Mouse (Mus musculus) kidney, postnatal 36 days (tissue): ENCODE data around the gene Clk1.

Source experiments
- DNase-seq, 2 experiments: peaks; one replicate each; pipeline ENCODE4 v3.0.0; 2021 to 2022; ENCODE audit warnings: mixed read lengths in 2 of 2

Clk1 gene

DNA sequence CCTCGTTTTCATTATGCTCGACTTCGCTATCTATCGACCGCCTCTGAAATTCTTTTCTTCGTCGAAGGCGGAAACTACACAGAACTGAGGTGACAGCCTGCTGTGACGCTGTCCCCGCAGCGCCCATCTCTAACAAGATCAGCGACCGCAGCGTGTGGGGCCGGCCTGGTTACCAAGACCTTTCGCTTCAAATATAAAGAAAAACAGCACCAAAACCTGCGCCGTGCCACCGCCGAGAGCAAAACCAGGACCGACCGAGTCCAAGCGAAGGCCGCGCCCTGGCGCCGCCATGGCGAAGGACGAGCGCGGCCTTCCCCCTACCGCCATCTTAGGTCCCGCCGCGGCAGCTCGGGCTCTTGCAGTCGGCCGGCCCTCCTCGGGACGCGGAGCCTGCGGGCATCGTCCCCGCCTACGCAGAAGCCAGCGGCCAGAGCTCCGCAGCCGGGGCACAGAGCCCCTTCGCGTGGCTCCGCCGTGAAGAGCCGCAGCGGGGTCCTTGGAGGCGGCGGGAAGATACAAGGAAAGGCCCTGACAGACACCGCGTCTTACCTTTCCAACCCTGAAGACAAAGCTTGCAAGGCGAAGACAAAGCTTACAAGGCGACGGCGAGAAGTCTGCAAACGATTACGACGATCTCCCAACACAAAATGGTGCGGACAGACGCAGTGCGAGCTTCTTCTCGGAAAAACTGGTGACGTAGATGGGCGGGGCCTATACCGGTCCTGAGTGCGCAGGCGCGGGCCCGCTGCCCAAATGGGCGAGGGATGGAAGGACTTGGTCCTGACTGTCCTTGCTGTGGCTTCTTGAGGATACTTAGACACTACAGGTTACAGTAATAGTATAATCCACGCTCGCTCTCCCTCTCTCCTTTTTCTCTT, at the start of gene Clk1:
Gene Clk1, minus strand, starts transcription at position 696 of the 878 bp plus-strand sequence.
- DNase-seq: peak; percentile 97 to 99

DNA sequence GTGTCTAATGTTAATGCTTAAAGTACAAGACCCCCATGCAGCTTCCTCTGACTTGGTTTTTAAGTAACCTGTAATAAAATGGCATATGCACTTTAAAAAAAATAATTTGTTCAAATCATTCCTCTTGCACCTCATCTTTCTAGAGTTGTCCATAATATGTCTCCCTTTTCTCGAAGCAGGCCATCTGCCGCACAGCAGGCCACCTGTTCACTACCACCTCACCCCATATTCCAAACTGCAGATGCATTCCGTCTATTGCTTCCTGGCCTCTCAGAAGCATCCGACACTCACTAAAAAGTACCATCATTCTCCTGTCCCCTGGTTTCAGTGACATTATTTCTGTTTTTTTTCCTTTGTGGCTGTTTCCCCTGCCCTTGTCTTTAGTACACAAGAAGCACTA, 41.7 kb upstream of the Clk1 start:
- no peak for DNase-seq

DNA sequence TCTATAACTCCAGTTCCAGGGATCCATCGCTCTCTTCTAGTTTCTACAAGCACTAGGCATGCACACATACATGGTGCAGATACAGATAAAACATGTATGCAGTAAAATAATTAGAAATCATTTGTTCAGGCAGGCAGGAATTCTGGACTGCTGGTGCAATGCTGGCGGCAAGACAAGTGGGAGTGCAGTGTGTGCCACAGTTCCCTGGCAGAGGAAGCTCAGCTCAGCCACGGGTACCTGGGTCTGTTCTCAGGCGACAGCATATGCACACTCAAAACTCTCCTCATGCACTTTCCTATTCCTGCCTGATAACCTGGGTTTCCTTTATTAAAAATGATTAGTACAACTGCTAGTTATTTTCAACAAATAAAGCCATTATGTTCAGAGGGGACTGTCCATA, 41.2 kb upstream of the Clk1 start:
- no peak for DNase-seq

DNA sequence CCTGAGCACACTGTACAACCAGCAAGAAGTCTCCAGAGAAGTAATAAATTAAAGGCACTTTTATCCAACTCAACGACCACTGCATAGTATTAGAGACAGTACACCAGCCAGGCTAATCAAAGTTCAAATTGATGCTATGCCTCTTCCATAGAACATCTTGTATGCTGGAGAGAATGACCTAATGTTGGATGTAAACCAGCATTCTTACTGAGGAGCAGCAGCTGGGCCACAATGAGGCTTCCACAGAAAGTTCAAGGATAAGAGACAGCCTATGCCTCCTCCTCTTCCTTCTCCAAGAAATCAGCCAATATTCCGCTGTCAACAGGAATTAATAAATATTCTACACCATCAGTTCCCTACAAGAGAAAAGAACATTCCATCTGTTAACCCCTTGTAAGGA, 40.1 kb upstream of the Clk1 start:
- peak in 1 of 2 experiments; percentile 33 for DNase-seq

DNA sequence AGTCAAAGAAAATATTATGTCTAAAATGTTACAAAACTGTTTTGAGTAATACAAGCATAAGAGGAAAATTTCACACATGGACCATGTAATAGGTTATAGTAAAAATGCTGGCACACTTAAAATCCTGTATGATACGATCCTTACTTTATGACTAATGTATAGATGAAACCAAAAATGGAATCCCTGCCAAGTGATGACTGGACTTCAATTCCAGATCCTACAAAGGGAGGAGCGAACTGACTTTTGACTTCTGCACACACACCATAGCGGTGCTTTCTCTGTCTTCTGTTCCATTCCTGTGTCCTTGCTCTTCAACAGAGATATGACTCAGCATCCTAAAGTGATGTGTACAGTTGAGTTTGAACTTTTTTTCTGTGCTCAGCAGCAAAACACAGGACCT, 36.7 kb upstream of the Clk1 start:
- no peak for DNase-seq

DNA sequence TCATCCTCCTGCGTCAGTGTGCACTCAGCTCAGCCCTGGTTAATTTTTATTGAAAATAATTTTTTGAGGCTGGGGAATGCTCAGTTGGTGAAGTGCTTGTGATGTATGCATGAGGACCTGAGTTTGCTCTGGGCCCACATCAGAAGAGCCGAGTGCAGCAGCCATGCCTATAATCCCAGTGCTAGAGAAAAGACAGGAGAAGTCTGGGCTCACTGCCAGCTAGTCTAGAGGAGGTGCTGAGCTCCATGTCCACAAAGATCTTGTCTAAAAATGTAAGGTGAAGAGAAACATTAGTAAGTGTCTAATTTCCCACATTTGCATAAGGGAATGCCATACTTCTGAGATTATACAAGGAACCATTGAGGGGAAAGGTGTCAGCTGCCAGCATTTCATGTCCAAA, 35.0 kb upstream of the Clk1 start:
- DNase-seq: peak; percentile 38 to 65

DNA sequence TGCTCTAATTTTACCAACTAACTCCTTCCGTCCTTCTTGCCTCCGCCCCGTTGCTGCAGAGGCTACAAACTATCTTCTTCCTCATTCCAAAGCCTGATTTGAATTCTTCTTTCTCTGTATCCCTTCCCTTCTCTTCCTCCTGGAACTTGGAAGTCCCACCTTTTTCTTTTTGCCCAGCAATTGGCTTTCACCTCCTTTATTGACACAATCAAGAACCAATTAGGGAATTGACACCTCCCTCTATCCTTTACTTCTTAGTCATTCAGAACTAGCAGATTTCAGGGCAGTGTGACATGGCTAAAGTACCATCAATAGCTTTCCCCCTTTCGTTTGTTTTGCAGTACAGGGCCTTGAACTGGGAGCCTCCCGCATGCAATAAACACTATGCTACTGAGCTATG, 34.3 kb upstream of the Clk1 start:
- no peak for DNase-seq

DNA sequence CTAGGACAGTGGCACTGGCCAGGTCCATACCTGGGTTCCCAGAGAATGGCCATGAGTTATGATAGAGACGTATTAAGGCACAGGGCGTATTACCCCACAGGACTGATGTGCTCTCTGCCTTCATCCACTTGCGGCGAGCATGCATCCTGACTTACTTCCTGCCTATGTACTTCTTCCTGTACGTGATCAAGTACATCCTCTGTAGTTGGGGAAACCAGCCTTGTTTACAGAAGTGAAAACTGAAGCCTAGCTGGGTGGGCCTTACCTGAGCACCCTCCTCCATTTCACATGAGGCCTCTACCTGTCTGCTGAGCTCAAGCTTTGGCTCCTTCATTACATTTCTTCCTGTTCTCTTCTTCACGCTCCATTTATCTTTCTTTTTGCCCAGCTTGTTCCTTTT, 30.4 kb upstream of the Clk1 start:
- no peak for DNase-seq

DNA sequence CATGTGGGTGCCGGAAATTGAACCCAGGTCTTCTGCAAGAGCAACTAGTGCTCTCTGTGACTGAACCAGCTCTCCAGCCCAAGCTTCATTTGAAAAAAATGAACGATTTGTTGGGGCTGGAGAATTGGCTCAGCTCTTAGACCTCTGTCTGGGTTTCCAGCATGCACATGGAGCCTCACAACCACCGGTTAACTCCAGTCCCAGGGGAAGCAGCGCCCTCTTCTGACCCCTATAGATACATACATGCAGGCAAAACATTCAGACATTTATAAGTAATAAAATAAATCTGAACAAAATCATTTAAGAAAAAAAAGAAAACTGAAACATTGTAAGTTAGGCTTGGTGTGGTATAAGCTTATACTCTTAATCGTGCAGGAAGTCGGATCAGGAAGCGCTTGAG, 24.5 kb upstream of the Clk1 start:
- DNase-seq: no peak

DNA sequence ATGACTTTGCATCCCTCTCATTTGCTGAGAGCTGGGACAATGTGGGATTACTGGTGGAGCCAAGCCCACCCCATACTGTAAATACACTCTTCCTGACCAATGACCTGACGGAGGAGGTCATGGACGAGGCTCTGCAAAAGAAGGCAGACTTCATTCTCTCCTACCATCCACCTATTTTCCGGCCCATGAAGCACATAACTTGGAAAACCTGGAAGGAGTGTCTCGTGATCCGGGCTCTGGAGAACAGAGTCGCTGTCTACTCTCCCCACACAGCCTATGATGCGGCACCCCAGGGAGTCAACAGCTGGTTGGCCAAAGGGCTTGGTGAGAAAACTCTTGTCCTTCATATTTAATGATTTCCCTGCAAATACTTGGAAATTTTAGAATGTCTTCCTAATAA, 23.9 kb upstream of the Clk1 start:
- peak; percentile 43 to 54 for DNase-seq

DNA sequence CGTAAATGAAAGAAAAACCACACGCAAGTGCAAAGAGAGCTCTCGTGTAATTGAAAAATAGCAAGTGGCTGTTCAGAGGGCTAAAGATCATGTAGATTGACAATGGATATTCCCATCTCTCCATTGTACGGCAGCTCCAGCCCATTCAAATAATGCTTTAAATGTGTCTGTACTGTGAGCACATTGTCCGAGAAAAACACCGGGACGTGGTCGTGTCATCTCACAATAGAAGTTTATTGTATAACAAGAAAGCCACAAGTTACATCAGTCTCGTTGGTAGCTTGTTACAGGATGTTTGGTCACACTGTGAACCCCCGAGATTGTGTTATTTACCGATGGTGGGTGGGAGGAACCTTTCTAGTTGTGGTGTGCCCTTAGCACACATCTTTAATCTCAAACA, 22.0 kb upstream of the Clk1 start:
- no peak for DNase-seq

DNA sequence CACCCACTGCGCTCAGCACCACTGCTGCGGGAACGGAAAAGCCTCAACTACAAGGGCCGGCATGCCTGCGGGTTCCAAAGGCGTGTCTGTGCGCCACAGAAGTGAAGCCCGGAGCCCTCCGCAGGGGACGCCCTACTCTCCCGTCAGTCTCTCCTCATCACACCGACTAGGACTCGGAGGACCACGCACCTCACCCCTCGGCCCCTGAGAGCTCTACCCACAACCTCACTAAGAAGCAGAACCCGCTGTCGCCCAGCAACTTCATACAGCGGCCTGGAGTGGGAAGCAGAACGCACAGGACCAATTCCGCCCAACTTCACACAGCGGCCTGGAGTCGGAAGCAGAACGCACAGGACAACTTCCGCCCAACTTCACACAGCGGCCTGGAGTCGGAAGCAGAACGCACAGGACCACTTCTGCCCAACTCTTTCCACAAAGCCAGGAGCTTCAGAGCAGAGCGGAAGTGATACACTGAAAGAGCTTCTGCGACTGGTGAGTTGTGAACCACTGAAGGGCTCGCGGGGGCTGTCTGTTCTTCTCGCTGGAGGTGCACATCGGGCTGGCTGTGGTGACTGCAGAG, 21.4 kb upstream of the Clk1 start, which contains the start of the genes Nif3l1 and Ppil3:
Gene Nif3l1, plus strand, starts transcription at position 9 of the 580 bp plus-strand sequence.
Gene Ppil3, minus strand, starts transcription at position 344 of the 580 bp plus-strand sequence.
- peak; percentile 85 to 87 for DNase-seq

DNA sequence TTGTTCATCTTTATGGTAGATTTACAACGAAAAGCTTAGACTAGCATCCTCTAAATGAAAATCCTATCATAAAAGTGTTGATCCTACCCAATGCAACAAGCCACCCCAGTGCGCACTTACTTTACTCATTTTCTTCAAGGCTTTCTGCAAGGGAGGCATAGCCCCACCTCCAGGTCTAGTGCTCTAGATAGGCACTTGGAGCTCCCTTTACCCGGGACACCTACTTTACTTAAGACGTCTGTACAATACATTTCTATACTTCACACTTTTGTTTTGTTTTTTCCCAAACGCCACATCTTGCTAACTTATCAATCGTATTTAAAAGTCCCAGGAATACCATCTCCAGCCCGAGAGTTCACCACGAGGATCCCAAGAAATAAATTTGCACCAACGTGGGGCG, 20.8 kb upstream of the Clk1 start:
- DNase-seq: no peak

DNA sequence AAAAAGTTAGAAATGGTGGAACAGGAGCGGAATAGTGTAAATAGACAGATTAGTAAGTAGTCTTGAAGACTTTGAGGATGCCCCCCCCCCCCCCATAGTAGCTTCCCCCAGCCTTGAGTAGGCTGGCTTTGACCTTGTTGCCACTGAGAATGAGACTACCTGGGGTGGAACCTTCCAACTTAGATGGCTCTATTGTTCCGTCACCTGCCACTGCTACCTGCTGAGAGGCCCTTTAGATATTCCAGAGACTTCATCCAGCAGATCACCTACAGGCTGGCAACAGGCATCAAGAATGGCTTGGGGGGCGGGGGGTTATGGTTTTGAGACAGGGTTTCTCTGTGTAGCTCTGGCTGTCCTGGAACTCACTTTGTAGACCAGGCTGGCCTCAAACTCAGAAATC, 685 bp upstream of the Clk1 start:
- DNase-seq: no peak

DNA sequence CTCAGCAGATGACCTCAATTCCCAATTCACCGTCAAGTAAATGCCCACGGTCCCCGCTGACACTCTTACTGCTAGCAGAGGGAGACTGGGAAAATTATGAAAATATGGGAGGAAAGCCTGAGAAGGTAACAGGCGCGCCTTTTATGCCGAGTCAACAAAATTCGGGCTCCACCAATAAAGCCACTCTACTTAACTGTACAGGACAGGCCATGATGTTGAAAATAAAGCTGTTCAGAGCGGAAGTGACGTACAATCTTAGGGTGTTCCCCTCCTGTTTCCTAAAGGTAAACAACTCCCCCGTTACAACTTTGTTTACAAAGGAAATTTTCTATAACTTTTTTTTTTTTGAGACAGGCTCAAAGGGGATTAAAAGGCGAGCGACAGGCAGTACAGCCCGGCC, 987 bp downstream of the Clk1 start:
- DNase-seq: peak; percentile 46 to 74

DNA sequence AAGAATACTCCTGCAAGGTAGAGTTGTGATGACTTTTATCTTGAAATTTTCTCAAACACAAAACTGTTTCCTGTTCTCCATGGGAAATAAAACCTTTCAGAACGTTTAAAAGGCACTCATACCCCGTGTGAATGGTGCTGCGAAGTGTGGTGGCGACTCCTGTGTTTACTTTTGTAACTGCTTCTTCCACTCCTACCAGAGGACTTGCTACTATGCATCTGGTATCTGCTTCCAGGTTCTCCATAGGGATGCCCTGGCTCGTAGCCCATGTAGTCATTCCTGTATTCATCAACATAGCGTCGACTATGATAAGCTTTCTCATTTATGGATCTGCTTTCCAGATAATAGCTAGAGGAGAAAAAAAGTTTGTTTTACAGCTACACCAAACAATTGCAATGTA, 2.9 kb downstream of the Clk1 start:
- DNase-seq: peak in 1 of 2 experiments; percentile 19

DNA sequence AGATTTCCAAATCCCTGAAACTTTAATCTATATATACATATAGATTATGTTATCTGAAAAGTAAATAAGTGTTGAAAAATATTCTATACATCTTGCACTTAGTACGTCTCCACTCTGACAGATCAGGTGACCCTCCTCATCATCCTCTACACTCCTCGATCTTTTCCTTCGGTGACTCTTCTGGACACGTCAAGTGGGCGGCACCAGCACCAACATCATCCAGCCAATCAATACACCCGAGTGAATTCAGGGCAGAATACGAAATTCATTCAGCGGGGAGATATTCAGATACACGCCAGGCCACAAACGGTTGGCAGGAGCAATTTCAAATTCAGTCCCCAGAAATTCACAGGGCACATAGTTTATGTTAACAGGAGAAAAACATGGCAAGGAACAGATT, 3.8 kb downstream of the Clk1 start:
- DNase-seq: no peak

DNA sequence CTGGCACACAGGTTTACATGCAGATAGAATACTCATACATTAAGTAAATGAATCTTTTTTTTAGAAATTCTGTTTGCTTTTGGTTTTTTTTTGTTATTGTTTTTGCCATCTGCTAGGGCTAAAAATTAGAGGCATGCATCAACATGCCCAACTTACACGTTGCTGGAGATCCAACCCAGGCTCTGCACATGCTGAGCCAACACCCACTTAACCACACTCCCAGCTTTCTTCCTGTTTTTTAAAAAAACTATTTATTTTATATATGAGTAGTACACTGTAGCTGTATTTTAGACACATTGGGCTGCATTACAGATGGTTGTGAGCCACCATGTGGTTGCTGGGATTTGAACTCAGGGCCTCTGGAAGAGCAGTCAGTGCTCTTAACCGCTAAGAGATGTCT, 7.8 kb downstream of the Clk1 start:
- DNase-seq: no peak

DNA sequence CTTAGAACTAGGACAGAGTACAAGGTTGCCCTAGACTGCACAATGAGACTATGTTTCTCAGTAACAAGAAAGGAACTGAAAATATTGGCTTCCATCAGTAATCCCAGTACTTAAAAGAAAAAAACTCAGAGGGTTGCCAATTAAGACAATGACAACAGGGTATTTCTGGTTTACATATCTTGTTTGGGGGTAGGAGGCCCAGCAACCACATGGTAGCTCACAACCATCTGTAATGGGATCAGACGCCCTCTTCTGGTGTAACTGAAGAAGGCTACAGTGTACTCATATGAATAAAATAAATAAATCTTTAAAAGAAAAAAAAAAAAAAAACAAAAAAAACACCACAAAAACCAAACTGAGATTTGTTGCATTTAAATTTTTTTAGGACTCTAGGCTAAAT, 8.4 kb downstream of the Clk1 start:
- DNase-seq: no peak

DNA sequence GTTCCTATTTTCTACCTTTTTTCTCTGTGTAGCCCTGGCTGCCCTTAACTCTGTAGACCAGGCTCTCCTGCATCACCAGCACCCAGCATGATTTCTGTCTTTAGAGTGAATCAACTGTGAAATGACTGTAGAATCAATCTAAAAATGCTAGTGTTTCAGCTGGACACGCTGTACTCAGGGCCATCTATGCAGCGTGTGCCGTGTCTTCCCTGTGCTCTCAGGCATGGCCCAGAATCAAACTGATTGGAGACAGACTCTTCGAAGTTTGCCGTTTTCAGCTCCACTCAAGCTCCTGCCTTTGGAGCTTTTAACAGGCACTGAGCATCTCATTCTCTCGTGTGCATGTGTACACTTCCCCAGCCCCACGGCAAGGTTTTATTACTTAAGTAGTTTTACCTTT, 13.1 kb downstream of the Clk1 start:
- no peak for DNase-seq

DNA sequence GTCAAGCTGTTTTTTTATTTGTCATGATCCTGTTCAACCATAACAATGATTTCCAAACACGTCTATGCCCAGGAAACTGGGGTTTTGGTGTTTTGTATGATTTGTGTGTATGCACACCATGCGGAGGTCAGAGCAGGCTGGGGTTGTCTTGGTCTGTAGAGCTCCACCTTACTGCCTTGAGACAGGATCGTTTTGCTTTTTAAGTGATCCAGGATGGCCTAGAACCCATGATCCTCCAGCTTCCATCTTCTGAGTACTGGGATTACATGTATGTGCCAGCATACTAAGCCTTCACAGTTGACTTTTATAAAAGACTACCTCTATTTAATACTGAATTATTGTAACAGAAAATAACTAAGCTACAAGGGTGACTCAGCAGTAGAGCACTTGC, 13.7 kb downstream of the Clk1 start:
- DNase-seq: no peak

DNA sequence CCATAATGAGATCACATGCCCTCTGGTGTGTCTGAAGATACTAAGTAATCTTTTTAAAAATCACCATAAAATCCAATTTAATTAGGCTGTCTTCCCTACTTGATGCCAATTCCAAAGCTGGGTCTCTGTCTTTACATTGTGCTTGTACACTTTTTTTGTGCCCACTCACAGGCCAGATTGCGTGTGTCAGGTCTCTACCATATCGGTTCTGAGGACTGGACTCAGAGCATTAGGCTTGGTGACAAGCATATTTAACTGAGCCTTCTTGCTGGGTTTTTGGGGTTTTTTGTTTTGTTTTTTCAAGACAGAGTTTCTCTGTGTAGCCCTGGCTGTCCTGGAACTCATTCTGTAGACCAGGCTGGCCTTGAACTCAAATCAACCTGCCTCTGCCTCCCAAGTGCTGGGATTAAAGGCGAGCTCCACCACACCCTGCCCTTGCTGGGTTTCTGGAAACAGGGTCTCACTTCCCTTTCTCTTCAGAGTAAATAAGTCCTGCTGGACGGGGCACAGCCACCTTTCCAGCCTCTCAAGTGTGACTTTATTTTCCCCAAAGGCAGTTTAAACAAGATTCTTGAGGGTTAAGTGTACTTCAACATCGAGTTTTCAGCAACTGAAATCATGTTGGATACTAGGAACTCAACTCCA, 14.2 kb downstream of the Clk1 start:
- no peak for DNase-seq

DNA sequence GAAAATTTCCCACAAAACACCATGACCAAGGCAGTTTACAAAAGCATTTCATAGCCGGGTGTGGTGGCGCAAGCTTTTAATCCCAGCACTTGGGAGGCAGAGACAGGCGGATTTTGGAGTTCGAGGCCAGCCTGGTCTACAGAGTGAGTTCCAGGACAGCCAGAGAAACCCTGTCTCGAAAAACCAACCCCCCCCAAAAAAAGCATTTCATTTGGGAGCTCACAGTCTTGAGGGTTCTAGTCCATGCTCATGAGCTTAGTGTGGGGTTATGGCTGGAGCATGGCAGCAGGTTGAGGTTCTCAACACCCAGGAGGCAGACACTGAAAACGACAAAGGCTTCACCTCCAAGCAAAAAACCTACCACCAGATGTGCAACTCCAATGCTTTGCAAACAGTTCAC, 15.7 kb downstream of the Clk1 start:
- no peak for DNase-seq

DNA sequence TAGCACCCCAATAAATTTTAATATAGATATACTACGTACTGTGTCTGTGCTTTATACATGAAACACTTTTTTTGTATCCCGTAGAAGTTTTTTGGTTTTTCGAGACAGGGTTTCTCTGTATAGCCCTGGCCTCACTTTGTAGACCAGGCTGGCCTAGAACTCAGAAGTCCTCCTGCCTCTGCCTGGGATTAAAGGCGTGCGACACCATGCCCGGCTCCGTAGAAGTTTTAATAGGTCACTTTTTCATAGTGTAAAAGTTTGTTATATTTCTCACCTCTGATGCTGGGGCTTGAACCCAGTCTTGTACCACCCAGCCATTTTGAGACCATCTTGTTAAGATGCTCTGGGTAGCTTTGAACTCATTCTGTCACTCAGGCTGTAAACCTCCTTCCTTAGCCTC, 16.5 kb downstream of the Clk1 start:
- DNase-seq: no peak
